Mouse (Mus musculus) embryonic fibroblast, embryonic 13.5 days (primary cell): ENCODE measurements around the gene Krt7.

Source experiments
- CTCF ChIP-seq: IDR thresholded peaks from 2 replicates; pipeline ENCODE4 v1.5.1; 2011; ENCODE audit warnings: mild to moderate bottlenecking, control low read depth, low read length, moderate library complexity, borderline replicate concordance; ENCODE audit not compliant: insufficient read depth
- POLR2A ChIP-seq: IDR thresholded peaks from 2 replicates; pipeline ENCODE4 v1.6.1; 2011; ENCODE audit warnings: low read depth, mild to moderate bottlenecking, control low read depth, low read length, moderate library complexity

DNA sequence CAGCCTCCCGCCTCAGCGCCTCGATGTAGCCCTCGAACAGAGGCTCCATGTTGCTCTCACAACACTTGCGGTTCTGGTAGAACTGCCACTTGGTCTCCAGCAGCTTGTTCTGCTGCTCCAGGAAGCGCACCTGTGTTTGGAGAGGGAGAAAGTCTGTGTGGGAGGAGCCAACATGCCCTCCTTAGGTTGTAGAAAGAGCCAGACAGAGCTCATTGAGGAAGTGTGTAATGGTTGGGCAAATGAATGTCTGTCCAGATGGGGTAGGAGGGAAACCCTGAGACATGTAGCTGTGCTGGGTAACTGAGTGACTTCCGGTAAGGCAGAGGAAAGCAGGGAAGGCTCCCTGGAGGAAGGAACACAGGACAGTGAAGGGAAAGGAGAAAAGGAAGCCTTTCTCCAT lies 25.8 kb downstream of the Krt7 start:
- no peak for TF ChIP-seq CTCF
- TF ChIP-seq POLR2A, result no peak
